Mouse (Mus musculus) liver, embryonic 14.5 days (tissue): ENCODE measurements at regions not wholly inside any gene's neighbourhood (a gene's known extent, or its start where the extent isn't known, plus 50 kb on each side); places are given as distances from the start of the nearest gene placed in this dataset.

Experiments
- ATAC-seq: fragments of 200-750 bp; cut with Nextera tagmentation; 2 replicates; pipeline ENCODE4 v1.8.0; 2017; ENCODE audit warnings: moderate number of reproducible peaks, mild to moderate bottlenecking, moderate library complexity; ENCODE audit not compliant: insufficient read depth
- DNase-seq, 3 experiments: peaks; one replicate each; pipeline ENCODE4 v3.0.0-alpha.2; 2012 to 2013; ENCODE audit warnings: low read depth in 3 of 3, low spot score in 3 of 3
- H3K27ac ChIP-seq: fragments of 300-500 bp; sonication (generic); 2 replicates; pipeline ENCODE4 v1.5.1; 2014; ENCODE audit warnings: moderate library complexity, mild to moderate bottlenecking, control low read depth, inconsistent platforms
- H3K27me3 ChIP-seq: fragments of 300-500 bp; sonication (generic); 2 replicates; pipeline ENCODE4 v1.6.1; 2014; ENCODE audit warnings: mild to moderate bottlenecking, low read length, moderate library complexity; ENCODE audit not compliant: control insufficient read depth, insufficient read depth
- H3K36me3 ChIP-seq: fragments of 300-500 bp; sonication (generic); replicated peaks from 2 replicates; pipeline ENCODE4 v1.6.1; 2014; ENCODE audit warnings: low read depth; ENCODE audit not compliant: control insufficient read depth, insufficient read depth
- H3K4me1 ChIP-seq, 2 experiments: fragments of 200-500 bp in 1 of 2; fragments of 300-500 bp in 1 of 2; sonication (generic) in 1 of 2; replicated peaks; 2 replicates each; pipeline ENCODE4 v1.6.1; 2012 to 2014; ENCODE audit warnings: antibody characterized with exemption in 1 of 2, inconsistent platforms in 1 of 2, low read length in 1 of 2; ENCODE audit not compliant: control insufficient read depth in 2 of 2, insufficient read depth in 2 of 2
- H3K4me2 ChIP-seq: fragments of 300-500 bp; sonication (generic); 2 replicates; pipeline ENCODE4 v1.6.1; 2014; ENCODE audit warnings: low read depth, mild to moderate bottlenecking, control low read depth, moderate library complexity
- H3K4me3 ChIP-seq, 2 experiments: fragments of 200-500 bp in 1 of 2; fragments of 300-500 bp in 1 of 2; sonication (generic) in 1 of 2; 2 replicates each; pipeline ENCODE4 v1.5.1; 2012 to 2014; ENCODE audit warnings: low read depth in 2 of 2, low read length in 2 of 2, mild to moderate bottlenecking in 2 of 2, control low read depth in 1 of 2, inconsistent platforms in 1 of 2, moderate library complexity in 1 of 2; ENCODE audit not compliant: insufficient read depth in 1 of 2
- H3K9ac ChIP-seq: fragments of 300-500 bp; sonication (generic); replicated peaks from 2 replicates; pipeline ENCODE4 v1.6.1; 2014; ENCODE audit warnings: mild to moderate bottlenecking, control low read depth, moderate library complexity
- H3K9me3 ChIP-seq: fragments of 300-500 bp; sonication (generic); 2 replicates; pipeline ENCODE4 v1.6.1; 2016; ENCODE audit warnings: low read length, mixed read lengths; ENCODE audit not compliant: control insufficient read depth
- CTCF ChIP-seq: IDR thresholded peaks from 2 replicates; pipeline ENCODE4 v1.5.1; 2016; ENCODE audit warnings: antibody characterized with exemption, low read depth, control low read depth
- EP300 ChIP-seq: IDR thresholded peaks from 2 replicates; pipeline ENCODE4 v1.6.1; 2016; ENCODE audit warnings: antibody characterized with exemption, low read depth
- WGBS: fragments of 180-500 bp; shearing (Covaris S2); extraction: QIAGEN DNeasy Blood & Tissue Kit; methylation state at CpG from one replicate; pipeline ENCODE4 v1.1.7; 2014; ENCODE audit not compliant: insufficient replicate concordance; 5-methylcytosine and 5-hydroxymethylcytosine counted together

DNA sequence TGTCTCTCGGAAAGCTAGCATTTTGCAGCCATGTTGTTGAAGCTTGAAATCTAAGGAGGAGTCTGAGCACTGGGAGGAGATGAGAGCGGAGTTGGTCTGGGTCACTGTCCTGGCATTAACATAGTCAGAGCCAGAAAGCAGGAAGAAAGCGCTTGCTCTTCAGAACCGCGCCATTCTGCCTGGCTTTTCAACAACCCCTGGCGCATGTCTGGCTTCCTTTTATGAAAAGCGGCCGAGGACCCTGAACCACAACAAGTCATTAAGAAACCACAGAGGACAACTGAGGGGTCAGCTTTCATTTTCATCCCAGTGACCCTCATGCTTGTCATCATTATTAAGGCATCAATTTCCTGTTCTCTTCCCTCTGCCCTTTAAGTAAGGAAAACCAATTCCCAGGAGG lies 64.7 kb upstream of the Srd5a3 start:
- no peaks in the 10 kb centered on the region for H3K36me3 ChIP-seq
- H3K9ac ChIP-seq = no peak overlapping the region
- H3K9me3 ChIP-seq = no peaks in the 10 kb centered on the region
- ATAC-seq = no peak
- no peak overlapping the region for H3K4me3 ChIP-seq
- no peak overlapping the region for H3K27ac ChIP-seq
- no peaks in the 10 kb centered on the region; the same call in 1 of the 2 replicates for H3K27me3 ChIP-seq
- DNase-seq = no peak
- no peak for TF ChIP-seq CTCF
- no peak for TF ChIP-seq EP300
- 18% methylated on average over 8 of the region's 8 CpGs for WGBS
- peaks cover 0 to 6% of the 10 kb centered on the region in 2 experiments; a peak in 2 of 4 replicates for H3K4me1 ChIP-seq
- H3K4me2 ChIP-seq = no peak overlapping the region

- Histone ChIP-seq H3K27me3 (no peaks in the 10 kb centered on the region; the same call in 1 of the 2 replicates), H3K4me1 (peaks cover 8 to 19% of the 10 kb centered on the region in 2 experiments; a peak in 3 of 4 replicates), H3K9ac (no peak overlapping the region), H3K27ac (no peak overlapping the region), H3K4me3 (no peak overlapping the region), H3K4me2 (no peak overlapping the region), H3K9me3 (no peaks in the 10 kb centered on the region), H3K36me3 (no peaks in the 10 kb centered on the region)
- TF ChIP-seq CTCF = no peak
- TF ChIP-seq EP300 = no peak
- no peak for DNase-seq
- 37% methylated on average over 3 of the region's 3 CpGs for WGBS
- no peak for ATAC-seq
Observed at GRCm38 (mm10) chr5:76067881-76068280, 72.2 kb upstream of the Srd5a3 start.

GRCm38 (mm10) chr5:76067231-76067630 lies 72.8 kb upstream of the Srd5a3 start:
- Histone ChIP-seq H3K9me3 (no peaks in the 10 kb centered on the region), H3K9ac (no peak overlapping the region), H3K27me3 (no peaks in the 10 kb centered on the region; the same call in 1 of the 2 replicates), H3K4me1 (peaks cover 8 to 20% of the 10 kb centered on the region in 2 experiments; a peak in 3 of 4 replicates), H3K36me3 (no peaks in the 10 kb centered on the region), H3K4me3 (no peak overlapping the region), H3K4me2 (no peak overlapping the region), H3K27ac (no peak overlapping the region)
- WGBS = 13% methylated on average over 10 of the region's 10 CpGs
- DNase-seq (peak in 1 of 3 experiments; percentile 4), ATAC-seq (no peak)
- TF ChIP-seq EP300 (no peak), CTCF (no peak)

DNA sequence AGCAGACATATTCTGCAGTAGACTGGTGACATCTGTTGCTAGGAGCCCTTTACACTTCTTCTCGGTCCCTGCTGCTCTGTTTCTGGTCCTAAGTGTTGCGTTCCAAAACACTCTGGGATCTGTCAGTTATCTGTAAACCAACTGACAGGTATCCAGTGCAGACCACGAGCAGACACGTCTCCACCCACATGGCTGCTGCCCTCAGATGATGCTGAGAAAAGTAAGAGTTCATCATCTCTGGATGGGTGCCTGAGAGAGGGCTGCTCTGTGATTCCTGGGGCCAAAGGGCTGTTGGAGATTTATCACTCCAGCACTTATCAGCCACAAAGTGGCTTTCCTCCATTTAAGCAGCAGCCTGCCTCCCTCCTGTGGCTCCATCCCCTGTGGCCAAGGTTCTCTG lies 74.3 kb upstream of the Srd5a3 start:
- H3K27ac ChIP-seq = no peak overlapping the region
- no peak overlapping the region for H3K4me3 ChIP-seq
- ATAC-seq (no peak), DNase-seq (no peak)
- no peaks in the 10 kb centered on the region for H3K9me3 ChIP-seq
- no peaks in the 10 kb centered on the region; the same call in 1 of the 2 replicates for H3K27me3 ChIP-seq
- TF ChIP-seq CTCF = no peak
- TF ChIP-seq EP300 = no peak
- H3K4me1 ChIP-seq = peaks cover 8 to 20% of the 10 kb centered on the region in 2 experiments; a peak in 3 of 4 replicates
- H3K36me3 ChIP-seq = no peaks in the 10 kb centered on the region
- WGBS = 22% methylated on average over 4 of the region's 4 CpGs
- H3K4me2 ChIP-seq = no peak overlapping the region
- no peak overlapping the region for H3K9ac ChIP-seq

- Histone ChIP-seq H3K27ac (no peak overlapping the region), H3K9ac (no peak overlapping the region), H3K4me3 (no peak overlapping the region), H3K4me2 (no peak overlapping the region), H3K36me3 (no peaks in the 10 kb centered on the region), H3K27me3 (no peaks in the 10 kb centered on the region; the same call in 1 of the 2 replicates), H3K4me1 (peaks cover 8 to 20% of the 10 kb centered on the region in 2 experiments; a peak in 3 of 4 replicates), H3K9me3 (no peaks in the 10 kb centered on the region)
- no peak for ATAC-seq
- no peak for DNase-seq
- 71% methylated on average over 6 of the region's 6 CpGs for WGBS
- TF ChIP-seq CTCF (no peak), EP300 (no peak)
Observed at GRCm38 (mm10) chr5:76065227-76065626, 74.8 kb upstream of the Srd5a3 start.
